8 mouse cellular contexts compared by ENCODE assay signal in genomic region chr1:57205198-57205987, GRCm38 (mm10).
DNase-seq lines count a peak whose midpoint lies in the region; ATAC-seq lines count a peak whose summit lies in the region.

No protein-coding gene starts in this region.

- peak; percentile 38 for DNase-seq in MN1 (ENCODE audit: low spot score)
- peak; percentile 22 for DNase-seq in cerebellum, adult 11-12 months
- DNase-seq in hindbrain, embryonic 10.5 days (ENCODE audit: low spot score), result peak; percentile 67
- DNase-seq in layer of hippocampus, adult 8-10 months (ENCODE audit: low spot score in 2 of 2), result peak; percentile 38 to 74
- DNase-seq in lung, postnatal 14 days, result peak; percentile 69
- peak; percentile 75 for DNase-seq in right cerebral cortex, adult 18-20 months
- no peak for DNase-seq in T-cell, adult 2 months (ENCODE audit: low spot score)

- peaks cover 33% of the 10 kb centered on the region for H3K4me1 ChIP-seq in forebrain, embryonic 16.5 days (replicated peaks; ENCODE audit: control insufficient read depth, insufficient read depth, low read length)
- peaks cover 7% of the 10 kb centered on the region for H3K4me1 ChIP-seq in hindbrain, embryonic 10.5 days (replicated peaks)

- no peak overlapping the region for H3K4me3 ChIP-seq in forebrain, embryonic 16.5 days (replicated peaks; ENCODE audit: low read length)
- no peak overlapping the region; the same call in 1 of the 2 replicates for H3K4me3 ChIP-seq in hindbrain, embryonic 10.5 days

- 0 out of 2 replicates have a peak overlapping the region, but pooled peaks have one; percentile 1 for H3K27ac ChIP-seq in forebrain, embryonic 16.5 days (ENCODE audit: low read length)
- H3K27ac ChIP-seq in hindbrain, embryonic 10.5 days, result no peak overlapping the region

- WGBS in forebrain, embryonic 16.5 days, result 8% methylated on average over 9 of the region's 9 CpGs
- 13% methylated on average over 9 of the region's 9 CpGs for WGBS in hindbrain, embryonic 10.5 days

- H3K27me3 ChIP-seq in forebrain, embryonic 16.5 days (replicated peaks; ENCODE audit: control insufficient read depth, insufficient read depth, low read length), result no peaks in the 10 kb centered on the region
- peaks cover 20% of the 10 kb centered on the region for H3K27me3 ChIP-seq in hindbrain, embryonic 10.5 days (ENCODE audit: insufficient read depth, poor library complexity, severe bottlenecking)

- 0 out of 2 replicates have a peak overlapping the region, but pooled peaks have one; percentile 22 for H3K9ac ChIP-seq in forebrain, embryonic 16.5 days (replicated peaks; ENCODE audit: low read depth, low read length)

- peak; percentile 76 for ATAC-seq in forebrain, embryonic 16.5 days

- peak overlapping the region; percentile 41 for H3K4me2 ChIP-seq in forebrain, embryonic 16.5 days (ENCODE audit: low read length)

- H3K9me3 ChIP-seq in forebrain, embryonic 16.5 days (ENCODE audit: control insufficient read depth, low read length), result no peaks in the 10 kb centered on the region
- no peaks in the 10 kb centered on the region for H3K9me3 ChIP-seq in hindbrain, embryonic 10.5 days

- no peaks in the 10 kb centered on the region for H3K36me3 ChIP-seq in forebrain, embryonic 16.5 days (ENCODE audit: control insufficient read depth, insufficient read depth)
- H3K36me3 ChIP-seq in hindbrain, embryonic 10.5 days, result no peaks in the 10 kb centered on the region
